Mouse (Mus musculus): ENCODE measurements at regions not wholly inside any gene's neighbourhood (a gene's known extent, or its start where the extent isn't known, plus 50 kb on each side); places are given as distances from the start of the nearest gene placed in this dataset.

- H3K27me3 ChIP-seq (ENCODE audit: insufficient read depth, poor library complexity, severe bottlenecking), result no peaks in the 10 kb centered on the region
- H3K4me1 ChIP-seq, result peaks cover 12% of the 10 kb centered on the region
- H3K4me3 ChIP-seq, result no peak overlapping the region
- H3K9me3 ChIP-seq, result no peaks in the 10 kb centered on the region
- H3K36me3 ChIP-seq, result no peaks in the 10 kb centered on the region
- DNase-seq (ENCODE audit: low spot score), result no peak
- no peak overlapping the region for H3K27ac ChIP-seq
- WGBS, result 20% methylated on average over 3 of the region's 3 CpGs
Observed at GRCm38 (mm10) chr1:168823184-168823583, 391.1 kb upstream of the Pbx1 start.

GRCm38 (mm10) chr1:168818381-168818780 lies 386.3 kb upstream of the Pbx1 start:
- Histone ChIP-seq H3K4me1 (peaks cover 11% of the 10 kb centered on the region), H3K36me3 (no peaks in the 10 kb centered on the region), H3K27me3 (ENCODE audit: insufficient read depth, poor library complexity, severe bottlenecking) (no peaks in the 10 kb centered on the region), H3K9me3 (no peaks in the 10 kb centered on the region), H3K4me3 (no peak overlapping the region), H3K27ac (no peak overlapping the region)
- DNase-seq (ENCODE audit: low spot score), result no peak
- 81% methylated on average over 5 of the region's 5 CpGs for WGBS

- Histone ChIP-seq H3K36me3 (no peaks in the 10 kb centered on the region), H3K27ac (no peak overlapping the region), H3K27me3 (ENCODE audit: insufficient read depth, poor library complexity, severe bottlenecking) (no peaks in the 10 kb centered on the region), H3K4me1 (no peaks in the 10 kb centered on the region), H3K4me3 (no peak overlapping the region), H3K9me3 (no peaks in the 10 kb centered on the region)
- DNase-seq (ENCODE audit: low spot score), result no peak
- WGBS, result 56% methylated on average over 3 of the region's 3 CpGs
Observed at GRCm38 (mm10) chr1:168807084-168807483, 375.0 kb upstream of the Pbx1 start.

- H3K4me3 ChIP-seq, result no peak overlapping the region
- H3K27ac ChIP-seq, result no peak overlapping the region
- H3K27me3 ChIP-seq (ENCODE audit: insufficient read depth, poor library complexity, severe bottlenecking), result no peaks in the 10 kb centered on the region
- no peak for DNase-seq (ENCODE audit: low spot score)
- no peaks in the 10 kb centered on the region for H3K4me1 ChIP-seq
- no peaks in the 10 kb centered on the region for H3K36me3 ChIP-seq
- no peaks in the 10 kb centered on the region for H3K9me3 ChIP-seq
- WGBS, result 62% methylated on average over 3 of the region's 3 CpGs
Observed at GRCm38 (mm10) chr1:168805442-168805841, 373.4 kb upstream of the Pbx1 start.

- Histone ChIP-seq H3K9me3 (no peaks in the 10 kb centered on the region), H3K4me3 (no peak overlapping the region), H3K27me3 (ENCODE audit: insufficient read depth, poor library complexity, severe bottlenecking) (no peaks in the 10 kb centered on the region), H3K27ac (no peak overlapping the region), H3K36me3 (no peaks in the 10 kb centered on the region), H3K4me1 (no peaks in the 10 kb centered on the region)
- WGBS, result 75% methylated on average over 1 of the region's 1 CpGs
- no peak for DNase-seq (ENCODE audit: low spot score)
Observed at GRCm38 (mm10) chr1:168801046-168801445, 369.0 kb upstream of the Pbx1 start.

- 58% methylated on average over 3 of the region's 3 CpGs for WGBS
- Histone ChIP-seq H3K27ac (no peak overlapping the region), H3K36me3 (no peaks in the 10 kb centered on the region), H3K9me3 (no peaks in the 10 kb centered on the region), H3K4me1 (peaks cover 11% of the 10 kb centered on the region; the same call in 1 of the 2 replicates), H3K4me3 (no peak overlapping the region), H3K27me3 (ENCODE audit: insufficient read depth, poor library complexity, severe bottlenecking) (no peaks in the 10 kb centered on the region)
- DNase-seq (ENCODE audit: low spot score), result no peak
Observed at GRCm38 (mm10) chr1:168786731-168787130, 354.7 kb upstream of the Pbx1 start.

- Histone ChIP-seq H3K4me3 (no peak overlapping the region), H3K4me1 (peaks cover 11% of the 10 kb centered on the region; the same call in 1 of the 2 replicates), H3K9me3 (no peaks in the 10 kb centered on the region), H3K36me3 (no peaks in the 10 kb centered on the region), H3K27me3 (ENCODE audit: insufficient read depth, poor library complexity, severe bottlenecking) (no peaks in the 10 kb centered on the region), H3K27ac (no peak overlapping the region)
- DNase-seq (ENCODE audit: low spot score), result no peak
Observed at GRCm38 (mm10) chr1:168783851-168784250, 351.8 kb upstream of the Pbx1 start.

GRCm38 (mm10) chr1:168764368-168764895 lies 332.4 kb upstream of the Pbx1 start:
- Histone ChIP-seq H3K4me3 (no peak overlapping the region), H3K27ac (no peak overlapping the region), H3K36me3 (no peaks in the 10 kb centered on the region), H3K27me3 (ENCODE audit: insufficient read depth, poor library complexity, severe bottlenecking) (no peaks in the 10 kb centered on the region), H3K4me1 (no peaks in the 10 kb centered on the region), H3K9me3 (no peaks in the 10 kb centered on the region)
- 81% methylated on average over 6 of the region's 6 CpGs for WGBS
- DNase-seq (ENCODE audit: low spot score), result no peak

GRCm38 (mm10) chr1:168761095-168761494 lies 329.0 kb upstream of the Pbx1 start:
- H3K27me3 ChIP-seq (ENCODE audit: insufficient read depth, poor library complexity, severe bottlenecking), result no peaks in the 10 kb centered on the region
- no peak overlapping the region for H3K27ac ChIP-seq
- H3K9me3 ChIP-seq, result no peaks in the 10 kb centered on the region
- no peaks in the 10 kb centered on the region for H3K4me1 ChIP-seq
- WGBS, result 80% methylated on average over 2 of the region's 2 CpGs
- H3K4me3 ChIP-seq, result no peak overlapping the region
- DNase-seq (ENCODE audit: low spot score), result no peak
- no peaks in the 10 kb centered on the region for H3K36me3 ChIP-seq

- Histone ChIP-seq H3K27me3 (ENCODE audit: insufficient read depth, poor library complexity, severe bottlenecking) (no peaks in the 10 kb centered on the region), H3K4me1 (no peaks in the 10 kb centered on the region), H3K36me3 (no peaks in the 10 kb centered on the region), H3K9me3 (no peaks in the 10 kb centered on the region), H3K4me3 (no peak overlapping the region), H3K27ac (no peak overlapping the region)
- DNase-seq (ENCODE audit: low spot score), result no peak
- WGBS, result 85% methylated on average over 1 of the region's 1 CpGs
Observed at GRCm38 (mm10) chr1:168760239-168760638, 328.2 kb upstream of the Pbx1 start.

GRCm38 (mm10) chr1:168758835-168759234 lies 326.8 kb upstream of the Pbx1 start:
- 77% methylated on average over 2 of the region's 2 CpGs for WGBS
- Histone ChIP-seq H3K27me3 (ENCODE audit: insufficient read depth, poor library complexity, severe bottlenecking) (no peaks in the 10 kb centered on the region), H3K36me3 (no peaks in the 10 kb centered on the region), H3K27ac (no peak overlapping the region), H3K4me1 (0 out of 2 replicates have a peak, but pooled peaks cover 3% of the 10 kb centered on the region), H3K9me3 (no peaks in the 10 kb centered on the region), H3K4me3 (no peak overlapping the region)
- no peak for DNase-seq (ENCODE audit: low spot score)

- Histone ChIP-seq H3K27ac (no peak overlapping the region), H3K4me1 (0 out of 2 replicates have a peak, but pooled peaks cover 3% of the 10 kb centered on the region), H3K9me3 (no peaks in the 10 kb centered on the region), H3K4me3 (no peak overlapping the region), H3K36me3 (no peaks in the 10 kb centered on the region), H3K27me3 (ENCODE audit: insufficient read depth, poor library complexity, severe bottlenecking) (no peaks in the 10 kb centered on the region)
- WGBS, result 70% methylated on average over 7 of the region's 7 CpGs
- DNase-seq (ENCODE audit: low spot score), result no peak
Observed at GRCm38 (mm10) chr1:168754196-168754595, 322.1 kb upstream of the Pbx1 start.

GRCm38 (mm10) chr1:168743435-168743834 lies 311.4 kb upstream of the Pbx1 start:
- Histone ChIP-seq H3K4me1 (no peaks in the 10 kb centered on the region), H3K27ac (no peak overlapping the region), H3K27me3 (ENCODE audit: insufficient read depth, poor library complexity, severe bottlenecking) (no peaks in the 10 kb centered on the region), H3K36me3 (no peaks in the 10 kb centered on the region), H3K4me3 (no peak overlapping the region), H3K9me3 (no peaks in the 10 kb centered on the region)
- DNase-seq (ENCODE audit: low spot score), result no peak
- WGBS, result 70% methylated on average over 1 of the region's 1 CpGs

GRCm38 (mm10) chr1:168738005-168738404 lies 305.9 kb upstream of the Pbx1 start:
- Histone ChIP-seq H3K27ac (no peak overlapping the region), H3K36me3 (no peaks in the 10 kb centered on the region), H3K4me1 (0 out of 2 replicates have a peak, but pooled peaks cover 3% of the 10 kb centered on the region), H3K4me3 (no peak overlapping the region), H3K27me3 (ENCODE audit: insufficient read depth, poor library complexity, severe bottlenecking) (no peaks in the 10 kb centered on the region), H3K9me3 (no peaks in the 10 kb centered on the region)
- 84% methylated on average over 3 of the region's 3 CpGs for WGBS
- DNase-seq (ENCODE audit: low spot score), result no peak
